Mouse (Mus musculus) left cerebral cortex, postnatal 36 days (tissue): ENCODE measurements around the gene Ten1. TPM values are rescaled to one million over a fixed set of nuclear protein-coding genes. Genes with fewer than 3 reads are reported as not detected.

Experiments
- total RNA-seq, 2 experiments: library from RNA; stranded (reverse); gene quantifications; 2 replicates each; pipeline ENCODE4 v1.2.3; 2021

Ten1 gene
- total RNA-seq, 2 experiments from 2014 or later: 41.3 to 41.6 TPM

Other genes starting within 250 kb of the Ten1 start
- gene Itgb4, start 224.1 kb upstream of the Ten1 start, total RNA-seq: 1 to 10 TPM; 5.1 to 7.3 TPM
- 10 to 100 TPM; 15.8 to 18.6 TPM for gene Galk1, start 186.1 kb upstream of the Ten1 start, total RNA-seq
- gene H3f3b, start 170.9 kb upstream of the Ten1 start, total RNA-seq: 100 to 1,000 TPM; 253 to 254 TPM
- gene Unk, start 168.5 kb upstream of the Ten1 start, total RNA-seq: 10 to 100 TPM; 18.9 to 27.0 TPM
- 1 to 10 TPM in 1 of 2 experiments, under 1 TPM in 1; 0.93 to 1.0 TPM for gene Unc13d, start 120.9 kb upstream of the Ten1 start, total RNA-seq
- 100 to 1,000 TPM; 388 to 420 TPM for gene Wbp2, start 111.9 kb upstream of the Ten1 start, total RNA-seq
- 1 to 10 TPM; 7.0 to 9.6 TPM for gene Trim47, start 71.6 kb upstream of the Ten1 start, total RNA-seq
- gene Trim65, start 67.7 kb upstream of the Ten1 start, total RNA-seq: 1 to 10 TPM; 7.2 to 8.4 TPM
- 10 to 100 TPM; 58.3 to 62.1 TPM for gene Mrpl38, start 60.0 kb upstream of the Ten1 start, total RNA-seq
- gene Fbf1, start 30.7 kb upstream of the Ten1 start, total RNA-seq: 10 to 100 TPM; 65.5 to 98.0 TPM
- gene Acox1, start 190 bp downstream of the Ten1 start, total RNA-seq: 100 to 1,000 TPM; 115 to 118 TPM
- 1 to 10 TPM; 1.2 to 1.3 TPM for gene Evpl, start 39.2 kb downstream of the Ten1 start, total RNA-seq
- gene Srp68, start 75.4 kb downstream of the Ten1 start, total RNA-seq: 10 to 100 TPM; 66.6 to 70.6 TPM
- gene Galr2, start 82.1 kb downstream of the Ten1 start, total RNA-seq: not detected
- 100 to 1,000 TPM in 1 of 2 experiments, 10 to 100 TPM in 1; 93.0 to 100 TPM for gene Exoc7, start 108.4 kb downstream of the Ten1 start, total RNA-seq
- 1 to 10 TPM; 5.0 to 5.2 TPM for gene Foxj1, start 136.5 kb downstream of the Ten1 start, total RNA-seq
- gene Rnf157, start 214.2 kb downstream of the Ten1 start, total RNA-seq: 100 to 1,000 TPM; 266 to 286 TPM
- 10 to 100 TPM; 27.5 to 31.8 TPM for gene Ubald2, start 235.2 kb downstream of the Ten1 start, total RNA-seq